Mouse (Mus musculus): ENCODE results near the gene Tmcc2. TPM values are rescaled to one million over a fixed set of nuclear protein-coding genes. Genes with fewer than 3 reads are reported as not detected.

The Tmcc2 gene
- polyA plus RNA-seq, 1 experiment from 2014 or later, result 15.9 TPM

DNA sequence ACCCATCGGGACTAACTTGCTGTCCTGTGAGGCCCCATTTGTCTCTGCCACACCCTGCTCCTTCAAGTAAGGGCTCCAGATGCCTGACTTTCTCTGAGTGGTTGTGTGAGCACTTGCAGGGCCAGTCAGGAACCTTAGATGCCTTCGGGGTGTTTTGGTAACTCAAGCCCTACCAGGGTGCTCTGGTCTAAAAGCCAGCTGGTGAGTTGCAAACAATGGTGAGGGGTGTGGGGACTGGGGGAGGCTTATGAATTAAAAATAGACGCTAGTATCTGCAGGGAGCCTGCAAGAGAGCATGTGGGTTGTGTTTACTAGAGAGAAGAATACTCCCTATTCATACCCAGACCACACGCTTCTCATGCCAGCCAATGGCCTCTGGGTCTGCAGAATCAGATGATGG lies 15.8 kb downstream of the Tmcc2 start:
- peaks cover 15% of the 10 kb centered on the region for H3K4me1 ChIP-seq (ENCODE audit: control insufficient read depth, insufficient read depth, low read length)
- no peak overlapping the region for H3K4me3 ChIP-seq (ENCODE audit: low read depth, low read length)
- H3K27me3 ChIP-seq (ENCODE audit: control insufficient read depth, insufficient read depth, low read length), result no peaks in the 10 kb centered on the region
- no peak for DNase-seq (ENCODE audit: low spot score)
- no peak overlapping the region for H3K9ac ChIP-seq (ENCODE audit: low read length)
- no peaks in the 10 kb centered on the region for H3K9me3 ChIP-seq (ENCODE audit: control insufficient read depth, low read length)
- peak overlapping the region; percentile 21; the same call in 1 of the 2 replicates for H3K27ac ChIP-seq (ENCODE audit: low read depth, low read length)
- no peak for ATAC-seq (ENCODE audit: insufficient read depth, low FRiP score, low TSS enrichment)
- no peak overlapping the region for H3K4me2 ChIP-seq (ENCODE audit: low read depth)
- H3K36me3 ChIP-seq (ENCODE audit: control insufficient read depth, insufficient read depth, low read length), result peaks cover 2% of the 10 kb centered on the region; the same call in 1 of the 2 replicates
- WGBS, result 50% methylated on average over 4 of the region's 4 CpGs

DNA sequence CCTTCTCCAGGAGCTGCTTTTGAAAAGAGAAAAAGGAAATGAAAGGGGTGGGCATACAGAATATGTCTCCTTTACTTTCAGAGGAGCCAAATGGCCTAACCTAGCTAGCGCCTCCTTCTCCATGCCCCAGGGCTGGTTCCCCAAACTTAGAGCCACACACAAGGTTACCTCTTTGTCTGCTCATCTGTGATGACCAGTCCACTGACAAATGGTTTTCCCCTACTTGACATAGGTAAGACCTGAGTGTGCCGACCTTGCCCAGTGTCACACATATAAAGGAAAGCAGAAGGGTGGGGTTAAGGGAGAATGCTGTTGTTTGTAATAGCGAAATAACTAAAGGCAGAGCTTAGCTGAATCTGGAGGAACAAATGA lies 16.2 kb downstream of the Tmcc2 start:
- H3K27ac ChIP-seq (ENCODE audit: low read depth, low read length), result peak overlapping the region; percentile 21; the same call in 1 of the 2 replicates

DNA sequence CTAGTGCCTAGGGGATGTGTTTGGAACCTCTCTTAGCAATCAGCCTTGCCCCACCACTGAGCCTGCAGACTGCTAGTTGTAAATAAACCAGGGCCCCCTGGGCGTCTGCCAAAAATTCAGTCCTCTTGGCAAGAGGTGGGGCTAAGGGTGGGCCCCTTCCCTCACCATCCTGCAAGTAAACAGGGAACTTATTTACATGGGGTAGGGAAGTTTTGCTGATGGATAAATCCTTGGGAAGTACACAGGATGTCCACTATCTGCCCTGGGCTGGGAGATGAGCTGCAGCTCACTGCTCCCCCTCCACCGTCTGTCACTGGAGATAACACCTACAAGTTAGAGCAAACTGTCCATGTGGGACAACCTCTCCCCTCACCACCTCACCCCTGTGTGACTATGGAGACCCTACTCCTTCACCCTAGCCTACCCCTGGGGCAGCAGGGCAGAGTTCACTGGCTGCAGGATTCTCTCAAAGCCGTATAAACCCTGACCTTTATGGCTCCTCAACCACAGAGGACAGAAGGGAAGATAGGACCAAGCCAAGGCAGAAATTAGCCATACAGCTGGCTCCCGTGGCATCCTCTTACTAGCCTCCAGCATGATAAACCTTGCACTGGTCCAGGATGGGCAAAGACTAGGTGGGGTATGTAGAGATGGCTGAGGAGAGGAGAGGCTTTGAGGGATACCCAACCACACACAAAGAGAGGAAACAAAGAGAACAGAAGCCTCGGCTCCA lies 16.8 kb downstream of the Tmcc2 start:
- Histone ChIP-seq H3K9ac (ENCODE audit: low read length) (no peak overlapping the region), H3K4me2 (ENCODE audit: low read depth) (no peak overlapping the region), H3K4me1 (ENCODE audit: control insufficient read depth, insufficient read depth, low read length) (peaks cover 15% of the 10 kb centered on the region), H3K36me3 (ENCODE audit: control insufficient read depth, insufficient read depth, low read length) (peaks cover 2% of the 10 kb centered on the region; the same call in 1 of the 2 replicates), H3K27me3 (ENCODE audit: control insufficient read depth, insufficient read depth, low read length) (no peaks in the 10 kb centered on the region), H3K4me3 (ENCODE audit: low read depth, low read length) (no peak overlapping the region), H3K27ac (ENCODE audit: low read depth, low read length) (peak overlapping the region; percentile 21; the same call in 1 of the 2 replicates), H3K9me3 (ENCODE audit: control insufficient read depth, low read length) (no peaks in the 10 kb centered on the region)
- 40% methylated on average over 5 of the region's 5 CpGs for WGBS
- DNase-seq (ENCODE audit: low spot score), result no peak
- no peak for ATAC-seq (ENCODE audit: insufficient read depth, low FRiP score, low TSS enrichment)

More for the DNA sequence above, 16.2 kb downstream of the Tmcc2 start:
- H3K9me3 ChIP-seq (ENCODE audit: control insufficient read depth, low read length), result no peaks in the 10 kb centered on the region
- peaks cover 2% of the 10 kb centered on the region; the same call in 1 of the 2 replicates for H3K36me3 ChIP-seq (ENCODE audit: control insufficient read depth, insufficient read depth, low read length)
- H3K4me1 ChIP-seq (ENCODE audit: control insufficient read depth, insufficient read depth, low read length), result peaks cover 15% of the 10 kb centered on the region
- no peak for DNase-seq (ENCODE audit: low spot score)
- no peaks in the 10 kb centered on the region for H3K27me3 ChIP-seq (ENCODE audit: control insufficient read depth, insufficient read depth, low read length)
- ATAC-seq (ENCODE audit: insufficient read depth, low FRiP score, low TSS enrichment), result no peak
- H3K4me3 ChIP-seq (ENCODE audit: low read depth, low read length), result no peak overlapping the region
- H3K9ac ChIP-seq (ENCODE audit: low read length), result no peak overlapping the region
- no peak overlapping the region for H3K4me2 ChIP-seq (ENCODE audit: low read depth)
- WGBS, result 75% methylated on average over 3 of the region's 3 CpGs

DNA sequence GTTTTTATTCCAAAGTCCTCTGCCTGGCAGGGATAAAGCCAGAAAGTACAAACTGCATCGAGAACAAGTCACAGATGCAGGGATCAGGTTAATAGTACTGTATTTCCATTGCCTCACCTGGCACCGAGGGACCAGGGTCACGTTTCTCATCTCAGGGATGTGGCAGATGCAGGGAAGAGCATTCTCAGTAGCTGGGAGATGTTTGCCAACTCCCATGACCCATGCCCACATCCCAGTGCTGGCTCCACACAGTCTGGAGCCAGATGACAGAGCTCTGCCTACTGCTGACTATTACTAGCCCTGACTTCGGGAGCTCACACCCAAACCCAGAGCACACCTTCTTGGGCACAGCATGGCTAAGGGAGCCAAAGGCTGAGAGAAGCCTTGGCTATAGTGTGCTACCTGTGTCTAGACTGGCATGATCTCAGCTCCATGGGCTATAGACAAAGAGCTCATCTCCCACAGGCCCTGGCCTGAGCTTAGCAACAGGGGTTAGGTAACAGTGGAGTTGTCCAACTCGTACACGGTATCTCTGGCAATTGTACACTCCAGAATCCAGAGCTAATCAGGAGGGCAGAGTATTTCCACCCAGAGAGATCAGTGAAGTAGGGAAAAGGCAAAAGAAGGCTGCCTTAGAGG lies 18.1 kb downstream of the Tmcc2 start:
- Histone ChIP-seq H3K9ac (ENCODE audit: low read length) (no peak overlapping the region; the same call in 1 of the 2 replicates), H3K4me3 (ENCODE audit: low read depth, low read length) (no peak overlapping the region), H3K4me2 (ENCODE audit: low read depth) (no peak overlapping the region), H3K27ac (ENCODE audit: low read depth, low read length) (peak overlapping the region; percentile 21), H3K36me3 (ENCODE audit: control insufficient read depth, insufficient read depth, low read length) (peaks cover 2% of the 10 kb centered on the region; the same call in 1 of the 2 replicates), H3K27me3 (ENCODE audit: control insufficient read depth, insufficient read depth, low read length) (no peaks in the 10 kb centered on the region), H3K4me1 (ENCODE audit: control insufficient read depth, insufficient read depth, low read length) (peaks cover 15% of the 10 kb centered on the region), H3K9me3 (ENCODE audit: control insufficient read depth, low read length) (no peaks in the 10 kb centered on the region)
- no peak for DNase-seq (ENCODE audit: low spot score)
- 93% methylated on average over 6 of the region's 6 CpGs for WGBS
- no peak for ATAC-seq (ENCODE audit: insufficient read depth, low FRiP score, low TSS enrichment)

DNA sequence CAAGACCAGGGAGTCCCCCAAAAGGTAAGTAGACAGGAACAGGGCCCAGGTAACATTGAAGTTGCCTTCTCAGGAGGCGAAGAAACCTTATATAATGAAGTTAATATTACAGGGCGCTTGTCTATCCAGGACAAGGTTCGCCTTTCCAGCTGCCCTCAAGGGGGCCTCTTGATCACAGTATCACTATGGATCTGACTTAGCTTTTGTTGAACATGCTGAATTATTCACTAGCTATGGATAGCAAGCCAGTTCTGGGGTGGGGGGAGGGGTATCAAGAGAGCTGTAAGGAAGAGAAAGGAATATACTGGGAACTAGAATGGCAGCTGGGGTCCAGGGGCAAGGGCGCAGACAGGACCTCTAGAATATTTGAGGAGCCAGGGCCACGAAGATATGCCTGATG lies 18.7 kb downstream of the Tmcc2 start:
- H3K9me3 ChIP-seq (ENCODE audit: control insufficient read depth, low read length), result no peaks in the 10 kb centered on the region
- no peak for ATAC-seq (ENCODE audit: insufficient read depth, low FRiP score, low TSS enrichment)
- no peaks in the 10 kb centered on the region for H3K27me3 ChIP-seq (ENCODE audit: control insufficient read depth, insufficient read depth, low read length)
- H3K36me3 ChIP-seq (ENCODE audit: control insufficient read depth, insufficient read depth, low read length), result peaks cover 2% of the 10 kb centered on the region; the same call in 1 of the 2 replicates
- no peak for DNase-seq (ENCODE audit: low spot score)
- H3K4me2 ChIP-seq (ENCODE audit: low read depth), result no peak overlapping the region
- H3K27ac ChIP-seq (ENCODE audit: low read depth, low read length), result no peak overlapping the region; the same call in 1 of the 2 replicates
- H3K4me1 ChIP-seq (ENCODE audit: control insufficient read depth, insufficient read depth, low read length), result peaks cover 15% of the 10 kb centered on the region
- no peak overlapping the region for H3K4me3 ChIP-seq (ENCODE audit: low read depth, low read length)
- H3K9ac ChIP-seq (ENCODE audit: low read length), result no peak overlapping the region; the same call in 1 of the 2 replicates
- WGBS, result 81% methylated on average over 5 of the region's 5 CpGs

DNA sequence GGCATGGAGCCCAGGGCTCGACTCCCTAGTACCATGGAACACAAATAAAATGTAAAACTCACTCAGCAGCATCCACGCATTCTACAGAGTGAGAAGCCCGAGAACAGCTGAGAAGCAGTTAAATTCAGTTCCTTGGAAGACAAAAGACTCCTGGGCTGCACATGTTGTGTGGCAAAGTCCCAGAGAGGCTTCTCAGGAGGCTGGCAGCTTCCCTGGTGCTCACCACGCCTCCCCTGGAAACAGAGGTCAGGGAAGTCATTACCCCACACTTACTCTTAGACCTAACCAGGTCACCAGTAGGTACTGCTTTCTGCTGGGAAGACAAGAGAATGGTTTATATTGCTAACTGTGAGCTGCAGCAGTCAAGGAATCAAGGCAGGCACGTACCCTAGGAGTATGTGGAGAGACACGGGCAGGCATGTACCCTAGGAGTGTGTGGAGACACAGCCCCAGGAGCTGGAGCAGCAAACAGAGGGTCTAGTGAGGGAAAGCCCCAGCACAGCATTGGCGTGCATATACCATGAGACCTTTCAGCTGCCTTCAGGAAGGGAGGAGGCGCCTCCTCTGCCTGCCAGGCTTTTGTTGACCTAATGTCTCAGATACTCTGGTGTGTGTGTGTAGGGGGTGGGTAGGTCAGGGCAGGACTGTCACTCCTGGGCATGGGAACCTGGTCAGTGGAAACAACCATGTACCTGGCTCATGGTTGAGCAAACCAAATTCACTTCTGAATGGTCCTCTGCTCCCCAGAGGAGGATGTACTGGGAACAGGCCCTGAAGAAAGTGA lies 19.6 kb downstream of the Tmcc2 start:
- Histone ChIP-seq H3K4me1 (ENCODE audit: control insufficient read depth, insufficient read depth, low read length) (peaks cover 12% of the 10 kb centered on the region), H3K27me3 (ENCODE audit: control insufficient read depth, insufficient read depth, low read length) (no peaks in the 10 kb centered on the region)

DNA sequence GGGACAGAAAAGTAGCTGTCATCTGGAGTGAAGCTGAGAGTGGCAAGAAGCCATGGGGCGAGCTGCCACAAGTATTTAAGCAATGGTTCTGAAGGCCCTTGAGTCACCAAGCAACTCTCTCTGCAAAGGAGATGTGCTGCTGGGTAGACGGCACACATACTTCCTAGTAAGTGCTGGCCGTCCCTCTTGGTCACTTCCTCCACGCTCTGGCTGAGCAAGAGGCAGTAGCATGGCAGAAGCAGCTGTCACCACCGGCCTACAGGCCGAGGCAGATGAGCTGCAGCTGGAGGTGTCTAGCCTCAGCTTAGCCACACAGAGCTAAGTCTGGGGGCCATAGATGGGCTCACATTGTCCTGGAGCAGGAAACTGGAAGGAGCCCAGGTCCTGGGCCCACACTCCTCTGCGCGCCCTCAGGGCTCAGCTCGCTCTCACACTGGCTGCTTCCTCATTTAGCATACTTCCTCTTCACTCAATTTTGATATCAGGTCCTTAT lies 20.4 kb downstream of the Tmcc2 start:
- H3K4me1 ChIP-seq (ENCODE audit: control insufficient read depth, insufficient read depth, low read length), result peaks cover 16% of the 10 kb centered on the region
- DNase-seq (ENCODE audit: low spot score) (no peak), ATAC-seq (ENCODE audit: insufficient read depth, low FRiP score, low TSS enrichment) (no peak)
- H3K36me3 ChIP-seq (ENCODE audit: control insufficient read depth, insufficient read depth, low read length), result 0 out of 2 replicates have a peak, but pooled peaks cover 2% of the 10 kb centered on the region
- no peak overlapping the region for H3K9ac ChIP-seq (ENCODE audit: low read length)
- H3K4me2 ChIP-seq (ENCODE audit: low read depth), result no peak overlapping the region
- H3K9me3 ChIP-seq (ENCODE audit: control insufficient read depth, low read length), result no peaks in the 10 kb centered on the region
- 85% methylated on average over 9 of the region's 9 CpGs for WGBS
- no peak overlapping the region for H3K4me3 ChIP-seq (ENCODE audit: low read depth, low read length)
- H3K27ac ChIP-seq (ENCODE audit: low read depth, low read length), result no peak overlapping the region
- no peaks in the 10 kb centered on the region for H3K27me3 ChIP-seq (ENCODE audit: control insufficient read depth, insufficient read depth, low read length)

More for the DNA sequence above, 19.6 kb downstream of the Tmcc2 start:
- Histone ChIP-seq H3K27ac (ENCODE audit: low read depth, low read length) (0 out of 2 replicates have a peak overlapping the region, but pooled peaks have one; percentile 34), H3K9ac (ENCODE audit: low read length) (no peak overlapping the region; the same call in 1 of the 2 replicates), H3K36me3 (ENCODE audit: control insufficient read depth, insufficient read depth, low read length) (0 out of 2 replicates have a peak, but pooled peaks cover 2% of the 10 kb centered on the region), H3K4me2 (ENCODE audit: low read depth) (no peak overlapping the region), H3K9me3 (ENCODE audit: control insufficient read depth, low read length) (no peaks in the 10 kb centered on the region), H3K4me3 (ENCODE audit: low read depth, low read length) (no peak overlapping the region)
- ATAC-seq (ENCODE audit: insufficient read depth, low FRiP score, low TSS enrichment) (no peak), DNase-seq (ENCODE audit: low spot score) (no peak)
- WGBS, result 67% methylated on average over 8 of the region's 8 CpGs

DNA sequence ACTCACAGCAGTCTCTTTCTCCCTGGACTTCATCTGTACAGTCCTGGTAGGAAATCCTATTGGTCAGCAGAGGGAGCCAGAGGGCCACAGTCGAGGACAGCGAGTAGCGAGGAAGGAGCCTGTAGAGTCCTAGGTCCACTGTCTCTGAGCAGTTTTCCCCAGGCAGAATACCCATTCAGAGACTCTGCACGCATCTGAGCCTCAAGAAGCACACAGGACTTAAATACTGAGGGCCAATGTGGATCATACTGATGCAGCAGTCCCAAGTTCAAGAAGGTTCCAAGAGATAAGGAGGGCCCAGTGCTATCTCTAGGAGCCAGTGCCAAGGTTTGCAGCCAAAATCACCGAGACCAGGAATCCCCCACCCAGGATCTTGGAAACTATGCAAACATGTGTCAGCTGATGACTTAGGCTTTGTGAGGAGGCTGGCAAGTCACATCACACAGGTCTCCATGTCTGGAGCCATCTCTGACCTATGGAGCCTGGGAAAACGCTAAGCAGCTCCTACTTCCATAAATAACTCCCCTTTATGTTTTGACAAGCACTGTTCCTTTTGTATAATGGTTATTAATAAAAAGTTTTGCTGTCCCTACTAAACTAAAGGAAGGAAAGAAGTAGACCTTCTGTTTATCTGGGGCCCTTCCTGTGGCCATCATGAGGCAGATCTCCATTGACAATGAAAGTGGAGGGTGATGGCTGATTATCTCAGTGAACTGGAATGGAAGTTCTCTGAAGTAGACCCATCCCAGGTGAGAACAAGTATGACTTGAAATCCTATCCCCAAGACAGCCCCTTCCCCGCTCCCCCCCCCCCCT lies 23.2 kb downstream of the Tmcc2 start:
- Histone ChIP-seq H3K27me3 (ENCODE audit: control insufficient read depth, insufficient read depth, low read length) (no peaks in the 10 kb centered on the region), H3K9me3 (ENCODE audit: control insufficient read depth, low read length) (no peaks in the 10 kb centered on the region), H3K36me3 (ENCODE audit: control insufficient read depth, insufficient read depth, low read length) (no peaks in the 10 kb centered on the region), H3K4me1 (ENCODE audit: control insufficient read depth, insufficient read depth, low read length) (peaks cover 12% of the 10 kb centered on the region), H3K4me2 (ENCODE audit: low read depth) (no peak overlapping the region), H3K4me3 (ENCODE audit: low read depth, low read length) (no peak overlapping the region), H3K27ac (ENCODE audit: low read depth, low read length) (no peak overlapping the region), H3K9ac (ENCODE audit: low read length) (no peak overlapping the region)
- ATAC-seq (ENCODE audit: insufficient read depth, low FRiP score, low TSS enrichment) (peak; percentile 67), DNase-seq (ENCODE audit: low spot score) (peak; percentile 81)
- 40% methylated on average over 7 of the region's 7 CpGs for WGBS
